Mouse (Mus musculus): ENCODE data around the gene Trim8. TPM values are rescaled to one million over a fixed set of nuclear protein-coding genes. Genes with fewer than 3 reads are reported as not detected.

The Trim8 gene
- total and polyA plus RNA-seq, 3 experiments: 24.1 to 39.8 (median 39.2) TPM

GRCm38 (mm10) chr19:46562132-46562531 lies 60.6 kb downstream of the Trim8 start:
- peaks cover 4% of the 10 kb centered on the region for H3K4me1 ChIP-seq (ENCODE audit: control insufficient read depth, insufficient read depth, low read length)
- intact Hi-C loops (cut with DNase I): no loop called here
- TF ChIP-seq POLR2A (IDR thresholded peaks at IDR 0.05; ENCODE audit: insufficient read depth, low read depth, low read length) (no peak), EP300 (IDR thresholded peaks at IDR 0.05; ENCODE audit: insufficient read depth, low read depth, low read length) (peak; percentile 48; the same call in 1 of the 2 replicates), CTCF (IDR thresholded peaks at IDR 0.05) (peak; percentile 93)
- peak; percentile 62 to 67 for DNase-seq
- H3K27me3 ChIP-seq (ENCODE audit: control insufficient read depth, insufficient read depth, low read length): no peaks in the 10 kb centered on the region
- H3K79me2 ChIP-seq (replicated peaks; ENCODE audit: control insufficient read depth, insufficient read depth, low read length): no peaks in the 10 kb centered on the region
- peak overlapping the region; percentile 63 for H3K27ac ChIP-seq
- WGBS: 29% methylated on average over 1 of the region's 1 CpGs
- H3K4me3 ChIP-seq: no peak overlapping the region
- no peaks in the 10 kb centered on the region for H3K36me3 ChIP-seq (ENCODE audit: control insufficient read depth, insufficient read depth, low read length)
- no peak overlapping the region for H3K9ac ChIP-seq (ENCODE audit: low read depth, low read length)

- WGBS: 71% methylated on average over 14 of the region's 14 CpGs
- Histone ChIP-seq H3K4me1 (ENCODE audit: control insufficient read depth, insufficient read depth, low read length) (peaks cover 4% of the 10 kb centered on the region), H3K79me2 (replicated peaks; ENCODE audit: control insufficient read depth, insufficient read depth, low read length) (no peaks in the 10 kb centered on the region), H3K4me3 (no peak overlapping the region), H3K27me3 (ENCODE audit: control insufficient read depth, insufficient read depth, low read length) (no peaks in the 10 kb centered on the region), H3K27ac (peak overlapping the region; percentile 63), H3K9ac (ENCODE audit: low read depth, low read length) (no peak overlapping the region), H3K36me3 (ENCODE audit: control insufficient read depth, insufficient read depth, low read length) (no peaks in the 10 kb centered on the region)
- TF ChIP-seq EP300 (IDR thresholded peaks at IDR 0.05; ENCODE audit: insufficient read depth, low read depth, low read length) (0 out of 2 replicates have a peak, but pooled peaks have one; percentile 34), CTCF (IDR thresholded peaks at IDR 0.05) (no peak)
- intact Hi-C loops (cut with DNase I): no loop called here
- DNase-seq: peak in 1 of 2 experiments; percentile 62
Observed at GRCm38 (mm10) chr19:46562581-46563515, 61.3 kb downstream of the Trim8 start.

GRCm38 (mm10) chr19:46563603-46564002 lies 62.1 kb downstream of the Trim8 start:
- no peak for DNase-seq
- Histone ChIP-seq H3K4me1 (ENCODE audit: control insufficient read depth, insufficient read depth, low read length) (peaks cover 4% of the 10 kb centered on the region), H3K79me2 (replicated peaks; ENCODE audit: control insufficient read depth, insufficient read depth, low read length) (no peaks in the 10 kb centered on the region), H3K27me3 (ENCODE audit: control insufficient read depth, insufficient read depth, low read length) (no peaks in the 10 kb centered on the region), H3K9ac (ENCODE audit: low read depth, low read length) (no peak overlapping the region), H3K27ac (peak overlapping the region; percentile 63), H3K4me3 (no peak overlapping the region), H3K36me3 (ENCODE audit: control insufficient read depth, insufficient read depth, low read length) (no peaks in the 10 kb centered on the region)
- no peak for TF ChIP-seq POLR2A (IDR thresholded peaks at IDR 0.05; ENCODE audit: insufficient read depth, low read depth, low read length)
- WGBS: 70% methylated on average over 4 of the region's 4 CpGs
- intact Hi-C loops (cut with DNase I): no loop called here

GRCm38 (mm10) chr19:46564043-46564462 lies 62.6 kb downstream of the Trim8 start:
- Histone ChIP-seq H3K4me3 (no peak overlapping the region), H3K9ac (ENCODE audit: low read depth, low read length) (no peak overlapping the region), H3K27me3 (ENCODE audit: control insufficient read depth, insufficient read depth, low read length) (no peaks in the 10 kb centered on the region), H3K27ac (no peak overlapping the region; the same call in 1 of the 2 replicates), H3K79me2 (replicated peaks; ENCODE audit: control insufficient read depth, insufficient read depth, low read length) (no peaks in the 10 kb centered on the region), H3K4me1 (ENCODE audit: control insufficient read depth, insufficient read depth, low read length) (peaks cover 4% of the 10 kb centered on the region), H3K36me3 (ENCODE audit: control insufficient read depth, insufficient read depth, low read length) (no peaks in the 10 kb centered on the region)
- intact Hi-C loops (cut with DNase I): no loop called here
- DNase-seq: no peak
- TF ChIP-seq POLR2A (IDR thresholded peaks at IDR 0.05; ENCODE audit: insufficient read depth, low read depth, low read length) (no peak), CTCF (IDR thresholded peaks at IDR 0.05) (no peak), EP300 (IDR thresholded peaks at IDR 0.05; ENCODE audit: insufficient read depth, low read depth, low read length) (no peak)
- WGBS: 82% methylated on average over 14 of the region's 14 CpGs

Other genes with a start within 250 kb of the Trim8 start
- 10 to 100 TPM; 18.3 to 20.4 TPM for gene Nfkb2, start 197.4 kb upstream of the Trim8 start, total RNA-seq (2021)
- gene Nfkb2, start 197.4 kb upstream of the Trim8 start, polyA plus RNA-seq (2012; rRNA removed): 22.1 and 22.6 TPM in 2 replicates
- gene Psd, start 174.5 kb upstream of the Trim8 start, total RNA-seq (2021): under 1 TPM; 0.60 to 0.80 TPM
- 1.4 and 1.6 TPM in 2 replicates for gene Psd, start 174.5 kb upstream of the Trim8 start, polyA plus RNA-seq (2012; rRNA removed)
- gene Fbxl15, start 173.5 kb upstream of the Trim8 start, total RNA-seq (2021): 1 to 10 TPM; 5.3 TPM
- gene Fbxl15, start 173.5 kb upstream of the Trim8 start, polyA plus RNA-seq (2012; rRNA removed): 5.3 and 8.0 TPM in 2 replicates
- gene Cuedc2, start 163.0 kb upstream of the Trim8 start, total RNA-seq (2021): 10 to 100 TPM; 79.8 to 91.3 TPM
- gene Cuedc2, start 163.0 kb upstream of the Trim8 start, polyA plus RNA-seq (2012; rRNA removed): 58.7 and 73.5 TPM in 2 replicates
- 1 to 10 TPM; 2.6 to 3.1 TPM for gene Mfsd13a, start 160.6 kb upstream of the Trim8 start, total RNA-seq (2021)
- 3.2 and 4.5 TPM in 2 replicates for gene Mfsd13a, start 160.6 kb upstream of the Trim8 start, polyA plus RNA-seq (2012; rRNA removed)
- gene 2310034G01Rik, start 151.4 kb upstream of the Trim8 start, total RNA-seq (2021): under 1 TPM; 0.34 to 0.43 TPM
- 0.66 and 0.73 TPM in 2 replicates for gene 2310034G01Rik, start 151.4 kb upstream of the Trim8 start, polyA plus RNA-seq (2012; rRNA removed)
- 10 to 100 TPM; 82.1 to 90.5 TPM for gene Actr1a, start 106.0 kb upstream of the Trim8 start, total RNA-seq (2021)
- gene Actr1a, start 106.0 kb upstream of the Trim8 start, polyA plus RNA-seq (2012; rRNA removed): 73.3 and 104 TPM in 2 replicates
- 10 to 100 TPM; 10.6 to 11.0 TPM for gene Sufu, start 104.8 kb upstream of the Trim8 start, total RNA-seq (2021)
- gene Sufu, start 104.8 kb upstream of the Trim8 start, polyA plus RNA-seq (2012; rRNA removed): 8.7 and 9.0 TPM in 2 replicates
- 10 to 100 TPM; 36.1 to 43.4 TPM for gene Arl3, start 71.5 kb downstream of the Trim8 start, total RNA-seq (2021)
- 38.3 and 57.0 TPM in 2 replicates for gene Arl3, start 71.5 kb downstream of the Trim8 start, polyA plus RNA-seq (2012; rRNA removed)
- gene Sfxn2, start 71.7 kb downstream of the Trim8 start, total RNA-seq (2021): 1 to 10 TPM; 2.4 to 3.6 TPM
- 2.3 and 2.7 TPM in 2 replicates for gene Sfxn2, start 71.7 kb downstream of the Trim8 start, polyA plus RNA-seq (2012; rRNA removed)
- 10 to 100 TPM; 53.5 to 54.2 TPM for gene Wbp1l, start 97.4 kb downstream of the Trim8 start, total RNA-seq (2021)
- gene Wbp1l, start 97.4 kb downstream of the Trim8 start, polyA plus RNA-seq (2012; rRNA removed): 39.2 and 46.2 TPM in 2 replicates
- not detected for gene Cyp17a1, start 171.5 kb downstream of the Trim8 start, total RNA-seq (2021)
- 0.12 TPM in 1 of 2 replicates, not detected in the other for gene Cyp17a1, start 171.5 kb downstream of the Trim8 start, polyA plus RNA-seq (2012; rRNA removed)
- gene Borcs7, start 188.2 kb downstream of the Trim8 start, total RNA-seq (2021): 1 to 10 TPM; 7.1 to 7.8 TPM
- gene Borcs7, start 188.2 kb downstream of the Trim8 start, polyA plus RNA-seq (2012; rRNA removed): 4.7 and 8.7 TPM in 2 replicates
- gene As3mt, start 205.8 kb downstream of the Trim8 start, total RNA-seq (2021): 10 to 100 TPM; 86.2 to 99.2 TPM
- gene As3mt, start 205.8 kb downstream of the Trim8 start, polyA plus RNA-seq (2012; rRNA removed): 33.2 and 63.7 TPM in 2 replicates